Mouse (Mus musculus): ENCODE data around the gene Phf21a.

GRCm38 (mm10) chr2:92397436-92397835 is 304.5 kb downstream of the Phf21a start:
- no peak for TF ChIP-seq TAL1 (IDR thresholded peaks at IDR 0.05; ENCODE audit: low read length)
- no peak for TF ChIP-seq GATA1 (IDR thresholded peaks at IDR 0.05; ENCODE audit: low read length)
